8 mouse cellular contexts compared by ENCODE assay signal in the genomic region with DNA sequence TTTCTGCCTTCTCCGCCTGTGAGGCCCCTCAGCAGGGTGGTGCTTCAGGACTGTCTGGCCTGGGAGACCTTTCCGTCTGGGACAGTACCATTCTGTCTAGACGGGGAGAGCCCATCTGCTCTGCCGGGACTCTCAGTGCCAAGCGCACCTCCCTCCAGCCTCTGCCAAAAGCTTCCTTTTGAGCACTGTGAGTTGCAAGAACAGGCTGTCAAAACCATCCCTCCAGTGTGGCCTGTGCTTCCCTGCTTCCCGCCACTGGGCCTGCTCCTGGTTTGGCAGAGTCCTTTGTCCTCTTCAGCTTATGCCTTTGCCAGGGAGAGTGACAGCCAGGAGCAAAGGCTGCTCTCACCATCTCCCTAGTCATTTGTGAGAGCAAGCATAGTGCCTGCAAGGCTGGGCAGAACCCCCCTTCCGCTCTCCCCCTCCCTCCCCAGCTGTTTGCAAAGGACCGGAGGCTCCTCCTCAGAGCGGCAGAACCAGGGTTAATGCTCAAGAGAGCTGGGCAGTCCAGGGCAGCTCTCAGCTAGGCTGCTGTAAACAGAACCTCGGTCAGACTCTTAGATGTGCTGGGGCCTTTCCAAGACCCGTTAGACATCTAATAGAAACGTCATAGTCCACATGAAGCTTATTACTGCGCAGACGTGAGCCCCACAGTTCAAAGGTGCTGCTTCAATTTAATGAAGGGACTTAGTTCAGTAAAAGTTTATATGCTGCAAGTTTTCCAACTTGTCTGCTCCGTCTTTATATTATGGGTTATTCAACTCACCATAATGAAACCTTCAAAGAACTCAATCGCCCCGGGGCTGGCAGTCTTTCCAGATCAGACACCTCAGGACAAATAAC.
A peak's percentile ranks its signal among the peaks of the same experiment; 100 is the strongest.
DNase-seq lines count a peak whose midpoint lies in the region; ATAC-seq lines count a peak whose summit lies in the region.

No protein-coding gene starts in this region.

- no peaks in the 10 kb centered on the region for H3K9me3 ChIP-seq in embryonic facial prominence, embryonic 15.5 days (replicated peaks)
- H3K9me3 ChIP-seq in heart, embryonic 15.5 days (replicated peaks) = no peaks in the 10 kb centered on the region
- H3K9me3 ChIP-seq in kidney, embryonic 14.5 days (ENCODE audit: control insufficient read depth, low read length) = no peaks in the 10 kb centered on the region

- DNase-seq in adrenal gland, postnatal 10 days = peak; percentile 21
- no peak for DNase-seq in adrenal gland, adult 2 months
- DNase-seq in lung, adult 18-20 months = peak; percentile 12 to 37
- peak; percentile 21 for DNase-seq in ovary, postnatal 36 days (ENCODE audit: low spot score)
- DNase-seq in thymus, postnatal 10 days (ENCODE audit: low spot score in 2 of 2) = no peak

- 11% methylated on average over 17 of the region's 17 CpGs for WGBS in embryonic facial prominence, embryonic 15.5 days
- 12% methylated on average over 17 of the region's 17 CpGs for WGBS in heart, embryonic 15.5 days
- 7% methylated on average over 17 of the region's 17 CpGs for WGBS in kidney, embryonic 14.5 days

- no peaks in the 10 kb centered on the region for H3K36me3 ChIP-seq in embryonic facial prominence, embryonic 15.5 days
- no peaks in the 10 kb centered on the region for H3K36me3 ChIP-seq in heart, embryonic 15.5 days
- H3K36me3 ChIP-seq in kidney, embryonic 14.5 days (ENCODE audit: control insufficient read depth, insufficient read depth, low read length) = no peaks in the 10 kb centered on the region

- peaks cover 22% of the 10 kb centered on the region for H3K4me1 ChIP-seq in embryonic facial prominence, embryonic 15.5 days
- peaks cover 21% of the 10 kb centered on the region for H3K4me1 ChIP-seq in heart, embryonic 15.5 days (replicated peaks)
- peaks cover 9% of the 10 kb centered on the region; the same call in 1 of the 2 replicates for H3K4me1 ChIP-seq in kidney, embryonic 14.5 days (ENCODE audit: control insufficient read depth, insufficient read depth, low read length)

- peaks cover 3% of the 10 kb centered on the region; the same call in 1 of the 2 replicates for H3K27me3 ChIP-seq in embryonic facial prominence, embryonic 15.5 days
- H3K27me3 ChIP-seq in heart, embryonic 15.5 days = no peaks in the 10 kb centered on the region; the same call in 1 of the 2 replicates
- H3K27me3 ChIP-seq in kidney, embryonic 14.5 days (ENCODE audit: control insufficient read depth, insufficient read depth, low read length) = no peaks in the 10 kb centered on the region

- no peak overlapping the region for H3K9ac ChIP-seq in embryonic facial prominence, embryonic 15.5 days
- H3K9ac ChIP-seq in heart, embryonic 15.5 days = no peak overlapping the region
- H3K9ac ChIP-seq in kidney, embryonic 14.5 days (ENCODE audit: low read depth, low read length) = peak overlapping the region; percentile 1; the same call in 1 of the 2 replicates

- H3K4me3 ChIP-seq in embryonic facial prominence, embryonic 15.5 days (replicated peaks) = no peak overlapping the region
- H3K4me3 ChIP-seq in heart, embryonic 15.5 days = no peak overlapping the region
- no peak overlapping the region for H3K4me3 ChIP-seq in kidney, embryonic 14.5 days (ENCODE audit: low read length)

- peak overlapping the region; percentile 70 for H3K27ac ChIP-seq in embryonic facial prominence, embryonic 15.5 days (replicated peaks)
- H3K27ac ChIP-seq in heart, embryonic 15.5 days = peak overlapping the region; percentile 59
- H3K27ac ChIP-seq in kidney, embryonic 14.5 days (ENCODE audit: low read depth, low read length) = peak overlapping the region; percentile 70

- ATAC-seq in embryonic facial prominence, embryonic 15.5 days (ENCODE audit: insufficient number of reproducible peaks, low FRiP score, low TSS enrichment, low read depth) = peak; percentile 83
- peak; percentile 80 for ATAC-seq in heart, embryonic 15.5 days (replicated peaks; ENCODE audit: insufficient number of reproducible peaks, insufficient read depth, low FRiP score, low read depth)
- peak; percentile 95 for ATAC-seq in kidney, embryonic 14.5 days (ENCODE audit: low FRiP score, low TSS enrichment)

- peak overlapping the region; percentile 24; the same call in 1 of the 2 replicates for H3K4me2 ChIP-seq in embryonic facial prominence, embryonic 15.5 days (replicated peaks)
- H3K4me2 ChIP-seq in heart, embryonic 15.5 days = peak overlapping the region; percentile 36
- peak overlapping the region; percentile 6; the same call in 1 of the 2 replicates for H3K4me2 ChIP-seq in kidney, embryonic 14.5 days (replicated peaks; ENCODE audit: low read depth, low read length)

Comparison
In these comparisons a context has a peak if more than half of its experiments do, and no peak if none do; other contexts are left out.
1. DNase-seq: peak in adrenal gland, postnatal 10 days (single experiment), lung, adult 18-20 months (2 of 2) and ovary, postnatal 36 days (single experiment); none in adrenal gland, adult 2 months (single experiment) and thymus, postnatal 10 days (0 of 2).
2. Peak in every context shown above with its lines, with median percentiles within 50 percentile points of each other: ATAC-seq, H3K27ac ChIP-seq and H3K4me2 ChIP-seq.